Mouse (Mus musculus): ENCODE data around the gene Magi1.

DNA sequence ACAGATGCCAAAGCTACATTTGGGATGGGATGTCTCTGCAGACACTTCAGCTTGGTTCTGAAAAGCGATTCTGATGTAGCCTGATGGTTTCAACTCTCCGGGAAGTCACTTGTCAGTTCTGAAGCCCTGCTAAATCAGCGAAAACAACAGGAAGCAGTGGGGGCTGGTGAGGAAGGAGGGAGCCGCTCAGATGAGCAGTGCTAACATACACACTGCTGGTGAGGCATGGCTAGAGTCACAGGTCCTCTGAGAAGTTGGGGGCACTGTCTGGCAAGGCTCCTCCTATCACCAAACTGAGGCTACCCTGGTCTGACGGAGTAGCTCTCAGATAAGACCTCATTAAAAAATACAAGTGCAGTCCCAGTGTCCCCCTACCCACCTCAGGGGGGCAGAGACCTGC, 565.3 kb downstream of the Magi1 start:
- TF ChIP-seq CTCF (IDR thresholded peaks at IDR 0.05; ENCODE audit: borderline replicate concordance, control insufficient read depth, extremely low read depth, insufficient read depth, low read length, poor library complexity) (no peak), POLR2A (IDR thresholded peaks at IDR 0.05; ENCODE audit: control insufficient read depth, extremely low read depth, insufficient read depth, low read length, poor library complexity) (no peak)

Measured in thymus, adult 2 months (tissue).